Mouse (Mus musculus) liver, adult 2 months (tissue): Measurements from ENCODE around the gene Nrarp. TPM values are rescaled to one million over a fixed set of nuclear protein-coding genes. Genes with fewer than 3 reads are reported as not detected.

Experiments
- DNase-seq: peaks from one replicate; pipeline ENCODE4 v3.0.0-alpha.2; 2011; ENCODE audit warnings: low read depth, low spot score; ENCODE audit errors: extremely low read depth
- H3K27ac ChIP-seq: fragments of 200-500 bp; replicated peaks from 2 replicates; pipeline ENCODE4 v1.5.1; 2012; ENCODE audit warnings: low read depth, mild to moderate bottlenecking, control low read depth, inconsistent platforms, low read length; ENCODE audit not compliant: insufficient read depth
- H3K27me3 ChIP-seq: fragments of 200-500 bp; 2 replicates; pipeline ENCODE4 v1.6.1; 2012; ENCODE audit warnings: mild to moderate bottlenecking, moderate library complexity, low read length, inconsistent platforms; ENCODE audit not compliant: control insufficient read depth, insufficient read depth
- H3K36me3 ChIP-seq: fragments of 200-500 bp; 2 replicates; pipeline ENCODE4 v1.6.1; 2012; ENCODE audit warnings: low read length, inconsistent platforms; ENCODE audit not compliant: control insufficient read depth, insufficient read depth
- H3K4me1 ChIP-seq: fragments of 200-500 bp; 2 replicates; pipeline ENCODE4 v1.6.1; 2011; ENCODE audit warnings: low read length; ENCODE audit not compliant: control insufficient read depth, insufficient read depth
- H3K4me3 ChIP-seq: fragments of 200-500 bp; 2 replicates; pipeline ENCODE4 v1.5.1; 2011; ENCODE audit warnings: low read depth, mild to moderate bottlenecking, control low read depth, low read length, moderate library complexity; ENCODE audit not compliant: insufficient read depth
- H3K79me2 ChIP-seq: fragments of 200-500 bp; 2 replicates; pipeline ENCODE4 v1.6.1; 2012; ENCODE audit warnings: inconsistent platforms, mild to moderate bottlenecking, low read length, moderate library complexity; ENCODE audit not compliant: control insufficient read depth, insufficient read depth
- H3K9ac ChIP-seq: fragments of 200-500 bp; 2 replicates; pipeline ENCODE4 v1.6.1; 2012; ENCODE audit warnings: low read depth, mild to moderate bottlenecking, control low read depth, inconsistent platforms, low read length
- CTCF ChIP-seq: fragments of 200-500 bp; IDR thresholded peaks from 2 replicates; pipeline ENCODE4 v1.5.1; 2011; ENCODE audit warnings: low read depth, low read length, control low read depth
- POLR2A ChIP-seq: fragments of 200-500 bp; IDR thresholded peaks from 2 replicates; pipeline ENCODE4 v1.6.1; 2011; ENCODE audit warnings: low read length, control low read depth; ENCODE audit not compliant: insufficient read depth; ENCODE audit errors: extremely low read depth
- WGBS: fragments of 180-500 bp; shearing (Covaris S2); methylation state at CpG from one replicate; pipeline ENCODE4 v1.1.7; 2018; 5-methylcytosine and 5-hydroxymethylcytosine counted together
- polyA plus RNA-seq: library from polyadenylated mRNA; depleted of rRNA; stranded (reverse); fragments of >200 nt; gene quantifications from 2 replicates; pipeline ENCODE4 v1.2.3, GENCODE M21; 2012
- total RNA-seq: library from RNA; depleted of rRNA; stranded (reverse); fragments of >200 nt; gene quantifications from 2 replicates; pipeline ENCODE4 v1.2.3, GENCODE M21; 2014

The Nrarp gene
- total and polyA plus RNA-seq, 2 experiments = 0.74 to 1.6 TPM

- TF ChIP-seq CTCF (no peak), POLR2A (no peak)
- Histone ChIP-seq H3K4me1 (peaks cover 5% of the 10 kb centered on the region; the same call in 1 of the 2 replicates), H3K79me2 (no peaks in the 10 kb centered on the region), H3K9ac (peak overlapping the region; percentile 51; the same call in 1 of the 2 replicates), H3K36me3 (peaks cover 2% of the 10 kb centered on the region; the same call in 1 of the 2 replicates), H3K27me3 (no peaks in the 10 kb centered on the region), H3K27ac (no peak overlapping the region), H3K4me3 (peak overlapping the region; percentile 55; the same call in 1 of the 2 replicates)
- 71% methylated on average over 17 of the region's 17 CpGs for whole genome bisulfite sequencing
- DNase-seq = peak; percentile 25
Observed at GRCm38 (mm10) chr2:25194486-25195171, 14.1 kb downstream of the Nrarp start.

GRCm38 (mm10) chr2:25195211-25196156, 14.9 kb downstream of the Nrarp start:
- Histone ChIP-seq H3K4me1 (peaks cover 5% of the 10 kb centered on the region; the same call in 1 of the 2 replicates), H3K36me3 (peaks cover 5% of the 10 kb centered on the region; the same call in 1 of the 2 replicates), H3K27ac (peak overlapping the region; percentile 62), H3K4me3 (peak overlapping the region; percentile 55), H3K9ac (peak overlapping the region; percentile 51), H3K27me3 (no peaks in the 10 kb centered on the region), H3K79me2 (no peaks in the 10 kb centered on the region)
- WGBS = 21% methylated on average over 55 of the region's 55 CpGs
- DNase-seq = peak; percentile 40
- TF ChIP-seq POLR2A (no peak), CTCF (no peak)

GRCm38 (mm10) chr2:25196172-25196954, 15.8 kb downstream of the Nrarp start, which contains the start of gene Tor4a:
TSS of gene Tor4a (minus strand) at chr2:25196886.
- no peaks in the 10 kb centered on the region for H3K27me3 ChIP-seq
- TF ChIP-seq POLR2A = 0 out of 2 replicates have a peak, but pooled peaks have one; percentile 25
- TF ChIP-seq CTCF = 0 out of 2 replicates have a peak, but pooled peaks have one; percentile 4
- WGBS = 21% methylated on average over 8 of the region's 8 CpGs
- peak; percentile 66 for DNase-seq
- H3K4me3 ChIP-seq = peak within 1 kb of the TSS; percentile 55
- H3K27ac ChIP-seq = peak within 1 kb of the TSS; percentile 62
- H3K9ac ChIP-seq = peak within 1 kb of the TSS; percentile 51
- peaks cover 5% of the 10 kb centered on the region; the same call in 1 of the 2 replicates for H3K4me1 ChIP-seq
- peaks cover 11% of the 10 kb centered on the region; the same call in 1 of the 2 replicates for H3K36me3 ChIP-seq
- no peaks in the 10 kb centered on the region for H3K79me2 ChIP-seq

GRCm38 (mm10) chr2:25197191-25197590, 16.6 kb downstream of the Nrarp start:
- Histone ChIP-seq H3K27ac (peak overlapping the region; percentile 62), H3K27me3 (no peaks in the 10 kb centered on the region), H3K4me1 (peaks cover 5% of the 10 kb centered on the region; the same call in 1 of the 2 replicates), H3K79me2 (no peaks in the 10 kb centered on the region), H3K4me3 (0 out of 2 replicates have a peak overlapping the region, but pooled peaks have one; percentile 46), H3K36me3 (peaks cover 11% of the 10 kb centered on the region; the same call in 1 of the 2 replicates), H3K9ac (no peak overlapping the region; the same call in 1 of the 2 replicates)
- TF ChIP-seq CTCF (no peak), POLR2A (no peak)
- 50% methylated on average over 2 of the region's 2 CpGs for WGBS
- no peak for DNase-seq

- Histone ChIP-seq H3K4me1 (peaks cover 5% of the 10 kb centered on the region; the same call in 1 of the 2 replicates), H3K9ac (no peak overlapping the region), H3K27ac (no peak overlapping the region), H3K4me3 (no peak overlapping the region), H3K36me3 (peaks cover 15% of the 10 kb centered on the region; the same call in 1 of the 2 replicates), H3K79me2 (no peaks in the 10 kb centered on the region), H3K27me3 (no peaks in the 10 kb centered on the region)
- DNase-seq = no peak
- TF ChIP-seq CTCF = no peak
- TF ChIP-seq POLR2A = no peak
Observed at GRCm38 (mm10) chr2:25197946-25198345, 17.4 kb downstream of the Nrarp start.
